Mouse (Mus musculus) CD4-positive, CD25-positive, alpha-beta regulatory T cell, adult 9 weeks (primary cell): ENCODE results near the gene Pcp4l1. TPM values are rescaled to one million over a fixed set of nuclear protein-coding genes. Genes with fewer than 3 reads are reported as not detected.

Experiments used
- polyA plus RNA-seq: library from polyadenylated mRNA; unstranded; fragments of 100-300 nt; shearing (Covaris generic); gene quantifications from one replicate; pipeline ENCODE4 v1.2.1, GENCODE M21; 2017

Gene Pcp4l1
- not detected for polyA plus RNA-seq

DNA sequence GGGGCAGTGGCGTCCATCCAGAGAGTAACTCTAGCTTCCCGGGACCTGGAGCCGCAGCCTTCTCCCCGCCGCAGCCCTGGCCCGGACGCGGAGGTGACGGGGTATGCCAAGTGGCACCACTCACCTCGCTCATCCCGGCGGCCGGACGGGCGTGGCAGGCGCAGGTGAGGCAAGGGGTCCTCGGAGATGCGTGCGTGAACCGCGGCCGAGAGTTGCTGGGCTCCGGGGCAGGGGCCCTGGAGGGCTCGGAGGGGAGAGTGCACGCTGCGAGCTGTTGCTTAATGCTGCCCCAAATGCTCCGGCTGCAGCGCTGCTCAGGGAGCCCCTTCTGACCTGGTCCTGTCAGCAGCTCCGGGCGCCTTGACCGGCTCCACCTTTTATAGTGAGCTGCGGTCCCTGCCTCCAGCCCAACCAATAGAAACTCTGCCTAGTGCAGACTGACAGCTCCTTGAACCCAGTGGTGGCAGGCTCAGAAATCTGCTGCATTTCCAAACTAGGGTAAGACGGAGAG, at the start of gene Pcp4l1:
Pcp4l1 (minus strand) TSS at position 382 of the 511 bp plus-strand sequence.

GRCm38 (mm10) chr1:171234126-171234525, 38.1 kb upstream of the Pcp4l1 start, which contains the start of gene Fcer1g:
Fcer1g (minus strand) TSS chr1:171234365.

DNA sequence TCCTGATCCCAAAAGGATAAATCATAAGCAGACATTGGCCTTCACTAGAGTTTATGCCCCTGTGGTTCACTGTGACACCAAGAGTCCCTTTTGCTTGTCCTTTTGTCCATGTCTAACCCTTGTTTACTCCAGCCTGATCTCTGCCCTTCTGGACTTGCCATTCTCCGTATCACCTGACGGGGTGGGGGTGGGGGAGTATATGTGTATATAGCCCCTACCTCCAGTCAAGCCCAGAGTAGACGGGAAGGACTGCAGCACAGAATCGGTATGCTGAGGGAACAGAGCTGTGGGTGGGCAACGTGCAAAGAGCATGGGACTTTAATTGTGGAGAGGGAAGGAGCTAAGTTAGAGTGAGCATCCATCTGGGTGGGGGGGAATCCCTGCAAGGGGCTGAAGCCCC, 28.8 kb upstream of the Pcp4l1 start, which contains the start of gene Apoa2:
Apoa2 (plus strand) TSS at position 198 of the 400 bp plus-strand sequence.

GRCm38 (mm10) chr1:171222238-171223155, 26.4 kb upstream of the Pcp4l1 start, which contains the start of gene Tomm40l:
Tomm40l (minus strand) TSS chr1:171222514.

DNA sequence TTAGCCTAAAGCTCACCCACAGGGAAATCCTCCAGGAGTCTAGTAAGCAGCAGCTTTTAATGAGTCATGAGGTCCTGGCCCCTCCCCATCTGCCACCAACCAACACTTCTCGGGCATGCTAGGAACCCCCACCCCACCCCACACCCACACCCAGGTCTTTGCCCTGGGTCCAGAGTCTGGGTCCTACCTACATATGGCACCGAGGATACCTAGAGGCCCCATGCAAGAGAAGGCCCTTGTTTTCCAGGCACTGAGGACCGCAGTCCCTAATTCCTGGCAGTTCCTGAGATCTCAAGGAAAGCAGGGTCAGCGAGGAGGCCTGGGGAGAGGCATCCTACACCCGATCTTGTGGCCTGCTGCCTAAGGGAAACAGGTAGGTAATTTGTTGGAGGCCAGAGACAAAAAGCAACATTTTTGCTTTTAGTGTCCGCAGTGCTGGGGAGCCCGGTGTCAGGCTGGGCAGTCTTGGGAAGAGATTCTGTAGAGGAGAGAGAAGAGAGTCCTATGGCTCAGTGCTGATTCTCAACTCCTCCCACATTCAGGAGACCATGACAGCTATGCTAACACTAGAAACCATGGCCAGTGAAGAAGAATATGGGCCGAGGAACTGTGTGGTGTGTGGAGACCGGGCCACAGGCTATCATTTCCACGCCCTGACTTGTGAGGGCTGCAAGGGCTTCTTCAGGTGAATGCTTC, 17.9 kb upstream of the Pcp4l1 start, which contains the start of gene Nr1i3:
Nr1i3 (plus strand) TSS at position 170 of the 696 bp plus-strand sequence.

DNA sequence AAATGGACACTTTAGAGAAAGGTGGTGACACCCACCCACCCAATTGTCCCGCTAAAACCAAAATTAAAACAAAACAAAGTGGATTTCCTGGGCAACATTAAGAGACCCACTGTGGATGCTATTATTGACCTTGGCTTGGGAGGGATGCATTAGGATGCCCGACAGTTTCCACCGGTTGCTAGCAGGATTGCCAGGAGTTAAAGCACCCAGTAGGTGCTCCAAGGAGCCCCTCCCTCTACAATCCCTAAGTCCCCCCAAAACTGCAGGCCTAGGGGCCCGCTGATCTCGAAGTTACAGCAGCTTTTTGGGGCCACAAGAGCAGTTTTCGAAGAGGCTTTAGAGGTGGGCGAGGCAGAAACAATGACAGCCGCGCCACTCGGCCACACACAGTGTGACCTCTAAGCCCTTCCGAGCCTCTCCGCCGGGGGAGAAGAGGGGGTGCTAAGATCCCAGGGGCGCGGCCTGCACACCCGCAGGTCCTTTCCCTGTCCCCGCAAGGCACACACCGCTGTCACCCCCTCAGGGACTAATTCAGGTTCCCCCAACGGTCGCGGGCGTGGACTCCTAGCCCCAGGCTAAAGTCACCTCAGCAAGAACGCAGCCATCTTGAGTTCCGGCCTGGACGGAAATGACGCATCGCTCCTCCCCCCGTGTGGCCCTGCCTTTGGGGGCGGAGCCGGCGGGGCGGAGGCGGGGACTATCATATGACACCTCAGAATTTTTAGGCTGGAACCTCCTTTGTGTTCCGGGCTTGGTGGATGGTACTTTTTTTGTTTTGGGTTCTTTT, 45.9 kb downstream of the Pcp4l1 start, which contains the start of the genes Sdhc and Mpz:
Sdhc (minus strand) TSS at position 630 of the 787 bp plus-strand sequence.
Mpz (plus strand) TSS at position 738 of the 787 bp plus-strand sequence.

Other genes starting within 250 kb of the Pcp4l1 start
- gene Fcgr2b, start 219.7 kb downstream of the Pcp4l1 start, polyA plus RNA-seq: 0.27 TPM
- gene Fcgr4, start 177.3 kb downstream of the Pcp4l1 start, polyA plus RNA-seq: 0.22 TPM
- gene Fcgr3, start 131.3 kb downstream of the Pcp4l1 start, polyA plus RNA-seq: 1.3 TPM
- 2.0 TPM for gene Cfap126, start 82.3 kb downstream of the Pcp4l1 start, polyA plus RNA-seq
- gene Sdhc, start 45.7 kb downstream of the Pcp4l1 start, polyA plus RNA-seq: 179 TPM
- gene Mpz, start 45.6 kb downstream of the Pcp4l1 start, polyA plus RNA-seq: not detected
- 0.61 TPM for gene Nr1i3, start 17.7 kb upstream of the Pcp4l1 start, polyA plus RNA-seq
- 45.0 TPM for gene Tomm40l, start 26.2 kb upstream of the Pcp4l1 start, polyA plus RNA-seq
- 0.62 TPM for gene Apoa2, start 28.8 kb upstream of the Pcp4l1 start, polyA plus RNA-seq
- gene Fcer1g, start 38.1 kb upstream of the Pcp4l1 start, polyA plus RNA-seq: 7.1 TPM
- gene Adamts4, start 54.2 kb upstream of the Pcp4l1 start, polyA plus RNA-seq: not detected
- 197 TPM for gene Ndufs2, start 55.1 kb upstream of the Pcp4l1 start, polyA plus RNA-seq
- gene B4galt3, start 74.1 kb upstream of the Pcp4l1 start, polyA plus RNA-seq: 51.6 TPM
- gene Ppox, start 84.9 kb upstream of the Pcp4l1 start, polyA plus RNA-seq: 89.0 TPM
- gene Usp21, start 91.7 kb upstream of the Pcp4l1 start, polyA plus RNA-seq: 51.7 TPM
- gene Ufc1, start 98.8 kb upstream of the Pcp4l1 start, polyA plus RNA-seq: 77.9 TPM
- gene Dedd, start 132.9 kb upstream of the Pcp4l1 start, polyA plus RNA-seq: 38.2 TPM
- gene Nit1, start 149.4 kb upstream of the Pcp4l1 start, polyA plus RNA-seq: 56.6 TPM
- 123 TPM for gene Pfdn2, start 149.4 kb upstream of the Pcp4l1 start, polyA plus RNA-seq
- gene Klhdc9, start 164.5 kb upstream of the Pcp4l1 start, polyA plus RNA-seq: not detected
- not detected for gene Nectin4, start 173.8 kb upstream of the Pcp4l1 start, polyA plus RNA-seq
- gene Arhgap30, start 192.7 kb upstream of the Pcp4l1 start, polyA plus RNA-seq: 258 TPM
- 102 TPM for gene Usf1, start 215.0 kb upstream of the Pcp4l1 start, polyA plus RNA-seq
- gene Tstd1, start 222.6 kb upstream of the Pcp4l1 start, polyA plus RNA-seq: 5.9 TPM
- 0.93 TPM for gene F11r, start 241.3 kb upstream of the Pcp4l1 start, polyA plus RNA-seq